Mouse (Mus musculus): ENCODE results near the gene Dbp. TPM values are rescaled to one million over a fixed set of nuclear protein-coding genes. Genes with fewer than 3 reads are reported as not detected.

The Dbp gene
- polyA plus RNA-seq, 1 experiment from 2014 or later = 6.8 TPM

DNA sequence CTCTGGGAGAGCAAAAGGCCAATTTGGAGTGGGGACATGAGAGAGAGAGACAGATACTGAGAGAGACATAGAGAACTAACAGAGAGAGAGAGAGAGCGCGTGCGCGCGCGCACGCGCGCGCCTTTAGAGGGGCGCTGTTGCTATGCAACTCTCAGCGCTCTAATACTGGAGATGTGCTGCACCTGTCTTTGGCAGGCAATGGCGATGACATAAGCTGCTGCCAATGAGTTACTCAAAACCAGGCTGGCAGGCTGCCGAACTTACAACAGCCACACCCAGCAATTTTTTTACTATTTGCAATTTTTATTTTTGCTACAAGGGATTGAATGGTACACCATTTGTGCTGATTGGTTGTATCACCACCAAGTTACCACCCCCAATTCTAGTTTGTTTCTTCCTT, 37.1 kb upstream of the Dbp start:
- 68% methylated on average over 14 of the region's 14 CpGs for WGBS
- DNase-seq (ENCODE audit: low spot score) = no peak
- no peak for ATAC-seq
- no peaks in the 10 kb centered on the region for H3K27me3 ChIP-seq (replicated peaks; ENCODE audit: insufficient read depth, low read length)
- H3K27ac ChIP-seq (ENCODE audit: low read length) = no peak overlapping the region
- peaks cover 3% of the 10 kb centered on the region; the same call in 1 of the 2 replicates for H3K4me1 ChIP-seq (ENCODE audit: insufficient read depth, low read depth, low read length)
- H3K36me3 ChIP-seq (ENCODE audit: insufficient read depth, low read length) = no peaks in the 10 kb centered on the region
- no peak overlapping the region for H3K4me2 ChIP-seq (replicated peaks; ENCODE audit: low read depth, low read length)
- no peaks in the 10 kb centered on the region for H3K9me3 ChIP-seq (ENCODE audit: low read length)
- no peak overlapping the region for H3K9ac ChIP-seq (replicated peaks; ENCODE audit: low read depth)
- TF ChIP-seq EP300 (IDR thresholded peaks at IDR 0.05) (no peak), CTCF (IDR thresholded peaks at IDR 0.05) (no peak)
- H3K4me3 ChIP-seq (ENCODE audit: low read depth, low read length) = no peak overlapping the region

DNA sequence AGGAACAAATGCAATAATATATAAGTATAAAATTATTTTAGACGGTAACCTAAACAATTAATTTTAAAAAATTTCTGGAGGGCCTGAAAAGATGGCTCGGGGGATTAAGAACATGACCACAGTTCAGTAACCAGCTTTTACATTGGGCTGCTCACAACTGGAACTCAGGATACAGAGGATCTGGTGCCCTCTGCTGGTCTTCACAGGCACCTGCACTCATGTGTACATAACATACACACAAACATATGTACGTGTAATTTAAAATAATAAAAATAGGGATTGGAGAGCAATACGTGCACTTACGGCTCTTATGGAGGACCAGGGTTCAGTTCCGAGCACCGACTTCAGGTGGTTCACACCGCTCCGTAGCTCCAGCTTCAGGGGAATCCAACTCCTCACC, 36.0 kb upstream of the Dbp start:
- 97% methylated on average over 9 of the region's 9 CpGs for WGBS
- Histone ChIP-seq H3K36me3 (ENCODE audit: insufficient read depth, low read length) (no peaks in the 10 kb centered on the region), H3K27me3 (replicated peaks; ENCODE audit: insufficient read depth, low read length) (no peaks in the 10 kb centered on the region), H3K4me1 (ENCODE audit: insufficient read depth, low read depth, low read length) (peaks cover 3% of the 10 kb centered on the region; the same call in 1 of the 2 replicates), H3K4me3 (ENCODE audit: low read depth, low read length) (no peak overlapping the region), H3K4me2 (replicated peaks; ENCODE audit: low read depth, low read length) (no peak overlapping the region), H3K9me3 (ENCODE audit: low read length) (no peaks in the 10 kb centered on the region), H3K27ac (ENCODE audit: low read length) (no peak overlapping the region), H3K9ac (replicated peaks; ENCODE audit: low read depth) (no peak overlapping the region)
- no peak for DNase-seq (ENCODE audit: low spot score)
- no peak for ATAC-seq
- TF ChIP-seq EP300 (IDR thresholded peaks at IDR 0.05) (no peak), CTCF (IDR thresholded peaks at IDR 0.05) (peak; percentile 49)

DNA sequence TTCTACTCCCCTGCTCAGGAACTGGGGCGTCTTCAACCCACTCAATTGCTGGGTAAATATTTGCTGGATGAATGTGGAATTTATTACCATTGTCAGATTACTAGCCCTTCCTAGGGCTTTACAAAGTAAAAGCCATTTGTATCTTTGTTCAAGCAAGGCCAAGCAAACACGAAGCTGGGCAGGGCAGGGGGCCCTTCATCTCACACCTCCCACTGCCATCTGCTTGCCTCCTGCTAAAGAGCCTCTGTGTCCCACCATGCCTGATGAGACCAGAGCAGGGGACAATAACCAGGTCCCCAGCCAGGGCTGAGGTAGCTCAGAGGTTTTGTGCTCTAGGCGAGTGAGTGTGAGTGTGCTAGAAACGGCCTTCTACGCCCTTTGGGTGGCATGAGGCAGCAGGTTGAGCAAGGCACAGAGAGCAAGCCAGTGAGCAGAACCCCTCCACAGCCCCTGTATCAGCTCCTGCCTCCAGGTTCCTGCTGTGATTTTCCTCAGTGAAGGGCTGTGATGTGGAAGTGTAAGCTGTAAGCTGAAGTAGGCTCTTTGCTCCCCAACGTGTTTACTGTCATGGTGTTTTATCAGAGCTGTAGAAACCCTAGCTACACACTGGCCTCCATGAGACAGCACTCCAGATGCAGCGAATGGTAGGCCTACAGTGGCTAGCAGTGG, 27.1 kb upstream of the Dbp start:
- no peak for DNase-seq (ENCODE audit: low spot score)
- H3K4me1 ChIP-seq (ENCODE audit: insufficient read depth, low read depth, low read length) = peaks cover 11% of the 10 kb centered on the region; the same call in 1 of the 2 replicates
- H3K4me2 ChIP-seq (replicated peaks; ENCODE audit: low read depth, low read length) = no peak overlapping the region
- H3K9me3 ChIP-seq (ENCODE audit: low read length) = no peaks in the 10 kb centered on the region
- H3K4me3 ChIP-seq (ENCODE audit: low read depth, low read length) = no peak overlapping the region
- WGBS = 48% methylated on average over 7 of the region's 7 CpGs
- no peak overlapping the region for H3K27ac ChIP-seq (ENCODE audit: low read length)
- no peaks in the 10 kb centered on the region for H3K36me3 ChIP-seq (ENCODE audit: insufficient read depth, low read length)
- H3K27me3 ChIP-seq (replicated peaks; ENCODE audit: insufficient read depth, low read length) = no peaks in the 10 kb centered on the region
- no peak for TF ChIP-seq EP300 (IDR thresholded peaks at IDR 0.05)
- no peak for TF ChIP-seq CTCF (IDR thresholded peaks at IDR 0.05)
- no peak overlapping the region for H3K9ac ChIP-seq (replicated peaks; ENCODE audit: low read depth)
- ATAC-seq = no peak

DNA sequence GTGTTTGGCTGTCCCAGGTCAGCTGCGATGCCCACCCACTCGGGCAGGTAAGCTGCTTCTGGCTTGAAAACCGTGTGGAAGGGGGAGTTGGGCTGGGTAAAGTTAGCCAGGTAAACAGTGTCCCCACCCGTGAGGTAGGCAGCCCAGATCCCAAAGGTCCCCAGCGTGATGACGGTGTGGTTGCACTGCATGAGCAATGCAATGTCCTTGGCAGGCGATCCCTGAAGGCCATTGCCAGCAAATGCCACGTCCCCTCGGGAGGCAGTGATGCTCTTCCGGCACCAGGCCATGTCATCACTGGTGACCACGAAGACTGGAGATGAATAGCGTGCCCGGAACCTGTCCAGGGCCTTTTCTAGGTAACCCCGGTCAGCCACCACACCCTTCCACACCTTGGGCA, 26.4 kb upstream of the Dbp start:
- Histone ChIP-seq H3K27me3 (replicated peaks; ENCODE audit: insufficient read depth, low read length) (no peaks in the 10 kb centered on the region), H3K9ac (replicated peaks; ENCODE audit: low read depth) (no peak overlapping the region), H3K9me3 (ENCODE audit: low read length) (no peaks in the 10 kb centered on the region), H3K27ac (ENCODE audit: low read length) (no peak overlapping the region), H3K4me1 (ENCODE audit: insufficient read depth, low read depth, low read length) (peaks cover 11% of the 10 kb centered on the region; the same call in 1 of the 2 replicates), H3K36me3 (ENCODE audit: insufficient read depth, low read length) (no peaks in the 10 kb centered on the region), H3K4me2 (replicated peaks; ENCODE audit: low read depth, low read length) (no peak overlapping the region), H3K4me3 (ENCODE audit: low read depth, low read length) (no peak overlapping the region)
- DNase-seq (ENCODE audit: low spot score) = no peak
- TF ChIP-seq EP300 (IDR thresholded peaks at IDR 0.05) = no peak
- TF ChIP-seq CTCF (IDR thresholded peaks at IDR 0.05) = no peak
- WGBS = 94% methylated on average over 14 of the region's 14 CpGs
- ATAC-seq = no peak

DNA sequence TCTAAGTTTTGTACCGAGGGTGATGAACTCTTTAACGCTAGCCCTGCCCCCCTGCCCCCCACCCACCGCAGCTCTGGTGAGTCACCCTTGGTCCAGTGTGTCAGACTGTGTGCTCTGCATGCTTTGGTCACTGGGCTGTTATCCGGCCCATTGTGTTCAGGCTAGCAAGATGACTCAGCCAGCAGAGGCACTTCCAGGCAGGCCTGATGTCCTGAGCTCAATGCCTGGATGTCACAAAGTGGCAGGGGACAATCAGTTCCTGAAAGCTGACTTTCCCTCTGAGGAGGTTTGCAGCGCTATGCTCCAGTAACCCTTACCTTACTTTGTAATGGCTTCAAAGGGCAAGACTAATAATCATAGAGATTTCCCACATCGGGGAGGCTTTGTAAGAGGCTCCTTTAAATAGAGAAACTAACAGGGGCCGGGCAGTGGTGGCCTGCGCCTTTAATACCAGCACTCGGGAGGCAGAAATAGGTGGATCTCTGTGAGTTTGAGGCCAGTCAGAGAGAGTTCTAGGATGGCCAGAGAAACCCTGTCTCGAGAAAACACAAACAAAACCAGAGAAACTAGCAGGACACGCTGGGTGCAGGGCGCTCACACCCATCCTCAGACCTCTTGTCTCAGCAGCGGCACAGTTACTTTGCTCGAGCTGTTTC, 24.8 kb upstream of the Dbp start:
- WGBS = 58% methylated on average over 14 of the region's 14 CpGs
- Histone ChIP-seq H3K9me3 (ENCODE audit: low read length) (no peaks in the 10 kb centered on the region), H3K9ac (replicated peaks; ENCODE audit: low read depth) (no peak overlapping the region), H3K4me2 (replicated peaks; ENCODE audit: low read depth, low read length) (no peak overlapping the region), H3K27ac (ENCODE audit: low read length) (peak overlapping the region; percentile 33), H3K27me3 (replicated peaks; ENCODE audit: insufficient read depth, low read length) (no peaks in the 10 kb centered on the region), H3K4me1 (ENCODE audit: insufficient read depth, low read depth, low read length) (peaks cover 11% of the 10 kb centered on the region; the same call in 1 of the 2 replicates), H3K36me3 (ENCODE audit: insufficient read depth, low read length) (no peaks in the 10 kb centered on the region), H3K4me3 (ENCODE audit: low read depth, low read length) (no peak overlapping the region)
- DNase-seq (ENCODE audit: low spot score) = peak; percentile 80
- TF ChIP-seq EP300 (IDR thresholded peaks at IDR 0.05) (peak; percentile 85), CTCF (IDR thresholded peaks at IDR 0.05) (no peak)
- ATAC-seq = peak; percentile 82

DNA sequence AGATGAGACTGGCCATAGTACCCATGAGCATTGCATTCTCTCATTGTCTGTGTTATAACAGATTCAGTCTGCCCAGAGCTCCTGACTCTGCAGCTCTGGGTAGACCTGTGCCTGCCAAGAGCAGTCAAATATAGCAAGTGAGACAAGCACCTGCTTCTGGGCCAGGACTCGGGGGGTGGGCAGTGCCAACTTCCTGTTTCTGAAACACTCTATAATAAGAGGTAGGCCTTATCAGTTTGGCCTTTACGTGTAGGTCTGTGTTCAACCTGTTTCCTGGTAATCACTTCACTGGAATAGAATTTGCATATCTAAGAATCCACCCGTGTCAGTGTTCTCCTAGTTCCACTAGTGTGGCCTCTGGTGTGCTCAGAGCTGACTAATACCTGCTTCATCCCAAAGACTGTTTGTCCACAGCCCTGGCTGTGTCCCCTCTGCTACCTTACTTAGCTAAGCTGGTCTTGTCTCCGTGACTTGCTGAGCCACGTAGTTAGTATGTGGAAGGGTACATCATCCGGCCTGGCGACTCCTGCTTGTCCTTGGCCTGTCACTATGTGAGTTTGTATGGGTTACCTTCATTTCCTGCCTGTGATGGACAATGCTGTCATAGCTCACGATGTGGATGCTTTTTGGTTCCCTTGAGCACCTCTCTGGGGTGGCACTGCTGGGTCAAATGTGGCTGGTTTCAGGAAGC, 23.7 kb upstream of the Dbp start:
- Histone ChIP-seq H3K9ac (replicated peaks; ENCODE audit: low read depth) (no peak overlapping the region), H3K27me3 (replicated peaks; ENCODE audit: insufficient read depth, low read length) (no peaks in the 10 kb centered on the region), H3K4me3 (ENCODE audit: low read depth, low read length) (no peak overlapping the region), H3K27ac (ENCODE audit: low read length) (peak overlapping the region; percentile 89), H3K9me3 (ENCODE audit: low read length) (no peaks in the 10 kb centered on the region), H3K4me2 (replicated peaks; ENCODE audit: low read depth, low read length) (no peak overlapping the region), H3K4me1 (ENCODE audit: insufficient read depth, low read depth, low read length) (peaks cover 11% of the 10 kb centered on the region; the same call in 1 of the 2 replicates), H3K36me3 (ENCODE audit: insufficient read depth, low read length) (no peaks in the 10 kb centered on the region)
- no peak for TF ChIP-seq CTCF (IDR thresholded peaks at IDR 0.05)
- peak; percentile 13; the same call in 1 of the 2 replicates for TF ChIP-seq EP300 (IDR thresholded peaks at IDR 0.05)
- WGBS = 48% methylated on average over 8 of the region's 8 CpGs
- ATAC-seq (peak; percentile 43), DNase-seq (ENCODE audit: low spot score) (peak; percentile 76)
